Mouse (Mus musculus): ENCODE measurements around the gene Ndrg4. TPM values are rescaled to one million over a fixed set of nuclear protein-coding genes. Genes with fewer than 3 reads are reported as not detected.
A peak's percentile ranks its signal among the peaks of the same experiment; 100 is the strongest.

Ndrg4 gene
- polyA plus RNA-seq, 1 experiment from 2014 or later = 557 TPM

DNA sequence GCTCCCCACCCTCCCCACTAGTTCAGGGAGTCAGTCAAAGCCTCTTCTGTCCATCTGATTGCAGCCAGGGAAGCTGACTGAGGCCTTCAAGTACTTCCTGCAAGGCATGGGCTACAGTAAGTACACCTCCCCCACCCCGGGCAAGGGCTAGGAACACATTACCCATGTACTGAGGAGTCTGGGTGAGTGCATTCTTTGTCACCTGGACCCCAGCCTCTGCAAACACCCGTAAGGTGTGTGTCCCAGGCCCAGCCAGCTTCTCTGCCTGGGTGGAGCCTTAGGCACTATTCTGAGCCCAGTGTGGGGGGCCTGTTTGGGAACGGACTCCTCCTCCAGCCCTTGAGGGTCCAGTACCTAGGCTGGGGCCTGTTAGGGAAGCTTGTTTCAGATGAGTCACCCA is 34.2 kb downstream of the Ndrg4 start:
- no peaks in the 10 kb centered on the region for H3K27me3 ChIP-seq (replicated peaks)
- H3K9ac ChIP-seq (replicated peaks) = no peak overlapping the region
- 72% methylated on average over 3 of the region's 3 CpGs for WGBS
- no peak overlapping the region for H3K4me2 ChIP-seq
- H3K36me3 ChIP-seq = peaks cover 63% of the 10 kb centered on the region
- H3K9me3 ChIP-seq (replicated peaks) = no peaks in the 10 kb centered on the region
- no peak overlapping the region for H3K27ac ChIP-seq (replicated peaks)
- no peak overlapping the region for H3K4me3 ChIP-seq (replicated peaks)
- ATAC-seq (ENCODE audit: low FRiP score) = no peak
- peaks cover 8% of the 10 kb centered on the region for H3K4me1 ChIP-seq

DNA sequence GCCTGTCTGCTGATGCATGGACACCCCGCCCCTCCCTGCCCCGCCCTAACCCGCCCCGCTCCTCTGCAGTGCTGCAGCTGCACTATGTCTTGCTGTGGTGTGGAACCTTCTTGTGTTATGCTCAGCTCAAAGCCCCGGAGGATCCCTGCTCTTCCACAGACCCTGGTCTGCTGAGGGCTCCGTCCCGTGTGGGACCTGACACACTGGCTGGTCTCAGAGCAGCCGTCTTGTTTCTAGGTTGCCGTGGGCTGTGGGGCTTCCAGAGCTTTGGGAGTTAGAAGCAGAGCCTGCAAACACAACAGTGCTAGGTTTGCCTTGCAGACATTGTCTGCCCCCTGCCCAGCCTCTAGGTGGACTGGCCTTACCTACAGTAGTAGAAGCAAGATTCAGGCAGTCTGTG is 35.6 kb downstream of the Ndrg4 start:
- Histone ChIP-seq H3K27ac (replicated peaks) (no peak overlapping the region), H3K4me2 (no peak overlapping the region), H3K36me3 (peaks cover 53% of the 10 kb centered on the region), H3K9me3 (replicated peaks) (no peaks in the 10 kb centered on the region), H3K4me3 (replicated peaks) (no peak overlapping the region), H3K27me3 (replicated peaks) (no peaks in the 10 kb centered on the region), H3K4me1 (peaks cover 20% of the 10 kb centered on the region), H3K9ac (replicated peaks) (no peak overlapping the region)
- no peak for ATAC-seq (ENCODE audit: low FRiP score)
- 88% methylated on average over 9 of the region's 9 CpGs for WGBS

DNA sequence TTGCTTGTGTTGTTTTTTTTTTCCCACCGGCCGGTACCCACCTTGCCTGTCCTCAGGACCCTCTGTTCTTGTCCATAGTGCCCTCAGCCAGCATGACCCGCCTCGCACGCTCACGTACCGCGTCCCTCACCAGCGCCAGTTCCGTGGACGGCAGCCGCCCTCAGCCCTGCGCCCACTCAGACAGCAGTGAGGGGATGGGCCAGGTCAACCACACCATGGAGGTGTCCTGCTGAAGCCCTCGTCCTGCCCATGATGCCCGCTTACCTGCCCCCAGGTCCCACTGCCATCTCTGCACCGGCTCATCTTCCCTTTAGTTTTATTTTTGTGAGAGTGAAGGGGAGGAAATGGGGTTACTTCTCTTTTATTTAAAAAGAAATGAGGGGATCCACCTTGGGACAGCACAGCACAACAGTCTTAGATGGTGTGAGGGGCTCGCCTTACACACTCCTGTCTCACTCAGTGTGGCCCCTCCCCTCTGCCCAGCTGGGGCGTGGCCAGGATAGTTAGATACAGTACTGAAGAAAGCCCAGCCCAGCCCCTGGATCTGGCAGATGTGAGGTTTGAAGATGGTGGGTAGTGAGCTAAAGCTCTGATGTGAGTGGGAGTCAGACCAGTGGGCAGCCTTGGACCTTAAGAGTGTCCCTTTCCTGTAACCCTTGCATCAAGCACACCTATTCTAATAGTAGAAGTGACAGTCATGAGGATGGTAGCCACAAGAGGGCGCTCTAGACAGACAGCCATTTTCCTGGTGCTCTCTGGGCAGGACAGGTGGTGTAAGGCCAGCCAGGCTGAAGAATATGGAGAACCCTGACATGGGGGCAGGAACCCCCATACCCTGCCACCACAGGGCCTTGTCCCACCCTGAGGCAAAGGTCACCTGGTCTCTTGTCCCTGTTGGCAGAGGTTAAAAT is 36.6 kb downstream of the Ndrg4 start:
- ATAC-seq (ENCODE audit: low FRiP score) = no peak
- no peaks in the 10 kb centered on the region for H3K9me3 ChIP-seq (replicated peaks)
- no peak overlapping the region for H3K9ac ChIP-seq (replicated peaks)
- no peak overlapping the region for H3K27ac ChIP-seq (replicated peaks)
- WGBS = 79% methylated on average over 19 of the region's 19 CpGs
- peaks cover 20% of the 10 kb centered on the region for H3K4me1 ChIP-seq
- H3K4me3 ChIP-seq (replicated peaks) = no peak overlapping the region
- peaks cover 50% of the 10 kb centered on the region for H3K36me3 ChIP-seq
- H3K27me3 ChIP-seq (replicated peaks) = no peaks in the 10 kb centered on the region
- H3K4me2 ChIP-seq = no peak overlapping the region

DNA sequence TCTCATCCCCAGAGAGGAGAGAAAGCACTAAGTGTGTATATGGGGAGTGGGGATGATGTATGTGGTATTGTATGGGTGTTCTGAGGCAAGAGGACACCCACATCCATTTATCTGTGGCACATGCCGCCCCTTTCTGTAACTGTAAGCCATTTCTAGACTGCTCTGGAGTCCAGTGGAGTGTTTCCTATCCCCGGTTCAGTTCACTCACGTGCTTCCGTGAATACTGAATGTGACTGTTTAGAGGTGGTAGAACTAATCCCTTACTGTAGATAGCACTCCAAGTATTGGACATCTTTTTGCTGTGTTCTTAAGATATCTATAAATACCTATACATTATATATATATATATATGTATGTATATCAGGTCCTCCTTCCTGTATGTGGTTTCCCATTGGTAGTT is 37.6 kb downstream of the Ndrg4 start:
- Histone ChIP-seq H3K4me3 (replicated peaks) (no peak overlapping the region), H3K4me2 (no peak overlapping the region), H3K36me3 (peaks cover 49% of the 10 kb centered on the region), H3K9me3 (replicated peaks) (no peaks in the 10 kb centered on the region), H3K9ac (replicated peaks) (no peak overlapping the region), H3K27me3 (replicated peaks) (no peaks in the 10 kb centered on the region), H3K27ac (replicated peaks) (no peak overlapping the region), H3K4me1 (peaks cover 20% of the 10 kb centered on the region)
- no peak for ATAC-seq (ENCODE audit: low FRiP score)
- WGBS = 90% methylated on average over 4 of the region's 4 CpGs

DNA sequence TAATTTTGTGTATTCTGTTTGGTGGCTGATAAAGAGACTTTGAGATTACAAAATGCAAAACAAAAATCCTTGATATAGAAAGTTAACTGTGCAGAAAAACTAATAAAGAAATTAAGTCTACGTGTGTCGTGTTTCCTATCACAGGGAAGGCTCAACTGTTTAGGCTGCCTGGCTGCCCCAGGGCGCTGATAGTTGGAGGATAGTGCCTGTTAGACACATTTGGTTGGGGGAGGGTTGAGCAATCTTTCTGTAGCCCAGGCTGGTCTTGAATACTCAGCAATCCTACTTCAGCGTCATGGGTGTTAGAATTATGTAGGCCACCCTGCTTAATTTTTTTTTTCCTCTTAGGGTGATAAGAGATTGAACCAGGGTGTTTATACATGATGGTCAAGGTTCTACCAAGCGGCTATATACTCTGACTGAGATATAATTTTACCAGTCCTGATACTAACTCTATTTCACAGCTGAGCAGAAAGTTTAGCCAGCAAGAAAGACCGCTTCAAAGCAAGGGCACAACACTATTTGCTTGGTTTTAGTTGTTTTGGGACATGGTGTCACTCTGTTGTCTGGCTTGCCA is 38.1 kb downstream of the Ndrg4 start:
- Histone ChIP-seq H3K27me3 (replicated peaks) (no peaks in the 10 kb centered on the region), H3K27ac (replicated peaks) (0 out of 2 replicates have a peak overlapping the region, but pooled peaks have one; percentile 65), H3K4me3 (replicated peaks) (peak overlapping the region; percentile 57), H3K4me1 (peaks cover 20% of the 10 kb centered on the region), H3K9me3 (replicated peaks) (no peaks in the 10 kb centered on the region), H3K4me2 (peak overlapping the region; percentile 82), H3K36me3 (peaks cover 48% of the 10 kb centered on the region), H3K9ac (replicated peaks) (peak overlapping the region; percentile 57; the same call in 1 of the 2 replicates)
- 91% methylated on average over 6 of the region's 6 CpGs for WGBS
- no peak for ATAC-seq (ENCODE audit: low FRiP score)

DNA sequence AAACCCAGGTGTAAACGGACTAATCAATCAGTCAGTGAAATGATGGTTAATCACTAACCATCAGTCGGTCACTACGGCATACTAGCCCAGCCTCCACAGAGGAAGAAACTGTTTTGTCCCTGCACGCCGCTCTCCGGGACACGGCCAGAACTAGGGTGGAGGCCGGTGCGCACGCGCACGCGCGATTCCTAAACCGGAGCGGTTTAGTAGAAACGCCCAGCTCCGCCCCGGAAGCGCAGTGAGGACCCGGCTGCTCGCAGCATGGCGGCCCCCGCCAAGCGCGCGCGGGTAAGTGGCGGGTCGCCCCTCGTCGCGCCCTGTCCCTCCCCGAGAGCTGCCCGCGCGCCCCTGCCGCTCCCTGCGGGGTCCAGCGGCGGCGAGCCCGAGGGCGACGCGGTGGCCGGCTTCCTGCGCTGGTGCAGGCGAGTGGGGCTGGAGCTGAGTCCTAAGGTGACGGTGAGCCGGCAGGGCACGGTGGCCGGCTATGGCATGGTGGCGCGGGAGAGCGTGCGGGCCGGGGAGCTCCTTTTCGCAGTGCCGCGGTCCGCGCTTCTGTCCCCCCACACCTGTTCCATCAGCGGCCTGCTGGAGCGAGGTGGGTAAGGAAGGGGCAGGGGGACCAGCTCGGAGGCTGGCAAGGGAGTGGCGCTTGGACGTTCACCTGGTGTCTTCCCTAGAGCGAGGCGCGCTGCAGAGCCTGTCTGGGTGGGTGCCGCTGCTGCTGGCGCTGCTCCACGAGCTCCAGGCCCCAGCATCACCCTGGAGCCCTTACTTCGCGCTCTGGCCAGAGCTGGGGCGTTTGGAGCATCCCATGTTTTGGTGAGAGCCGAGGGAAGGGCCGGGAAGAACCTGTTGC is 39.1 kb downstream of the Ndrg4 start, which contains the start of gene Setd6:
Setd6 (plus strand) TSS at position 206 of the 856 bp plus-strand sequence.
- Histone ChIP-seq H3K4me2 (peak within 1 kb of the TSS; percentile 82), H3K27me3 (replicated peaks) (no peaks in the 10 kb centered on the region), H3K36me3 (peaks cover 51% of the 10 kb centered on the region), H3K9me3 (replicated peaks) (no peaks in the 10 kb centered on the region), H3K4me3 (replicated peaks) (peak within 1 kb of the TSS; percentile 57), H3K4me1 (peaks cover 20% of the 10 kb centered on the region), H3K9ac (replicated peaks) (peak within 1 kb of the TSS; percentile 57), H3K27ac (replicated peaks) (peak within 1 kb of the TSS; percentile 65)
- under 1% methylated on average over 79 of the region's 79 CpGs for WGBS
- peak; percentile 92 for ATAC-seq (ENCODE audit: low FRiP score)

DNA sequence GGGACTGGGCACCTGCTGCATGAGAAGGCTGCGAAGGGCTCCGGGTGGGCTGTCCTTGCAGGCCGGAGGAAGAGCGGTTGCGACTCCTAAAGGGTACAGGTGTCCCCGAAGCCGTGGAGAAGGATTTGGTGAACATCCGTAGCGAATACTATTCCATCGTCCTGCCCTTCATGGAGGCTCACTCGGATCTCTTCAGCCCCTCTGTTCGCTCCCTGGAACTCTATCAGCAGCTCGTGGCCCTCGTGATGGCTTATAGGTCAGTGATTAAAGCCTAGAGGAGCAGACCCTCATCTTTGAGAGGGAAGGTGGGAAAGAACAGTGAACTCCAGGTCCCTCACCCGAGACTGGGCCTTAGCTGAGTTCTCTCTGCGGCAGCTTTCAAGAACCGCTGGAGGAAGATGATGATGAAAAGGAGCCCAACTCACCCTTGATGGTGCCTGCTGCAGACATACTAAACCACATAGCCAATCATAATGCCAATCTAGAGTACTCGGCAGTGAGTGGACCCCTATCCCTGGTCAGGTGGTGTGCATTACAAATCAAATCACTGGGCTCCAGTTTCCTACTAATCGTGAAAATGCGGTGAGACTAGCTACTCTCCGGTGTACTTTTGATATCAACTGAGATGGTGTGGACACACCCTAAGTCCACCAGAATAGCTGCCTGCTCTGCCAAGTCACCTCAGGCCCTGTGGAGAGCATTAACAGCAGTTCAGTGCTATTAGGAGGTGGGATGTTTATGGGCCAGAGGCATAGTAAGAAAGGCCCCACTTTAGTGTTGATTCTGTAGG is 40.0 kb downstream of the Ndrg4 start:
- ATAC-seq (ENCODE audit: low FRiP score) = no peak
- Histone ChIP-seq H3K4me2 (peak overlapping the region; percentile 82), H3K27me3 (replicated peaks) (no peaks in the 10 kb centered on the region), H3K9me3 (replicated peaks) (no peaks in the 10 kb centered on the region), H3K9ac (replicated peaks) (peak overlapping the region; percentile 57), H3K4me3 (replicated peaks) (peak overlapping the region; percentile 57), H3K27ac (replicated peaks) (peak overlapping the region; percentile 65; the same call in 1 of the 2 replicates), H3K4me1 (peaks cover 20% of the 10 kb centered on the region), H3K36me3 (peaks cover 51% of the 10 kb centered on the region)
- 20% methylated on average over 21 of the region's 21 CpGs for WGBS

DNA sequence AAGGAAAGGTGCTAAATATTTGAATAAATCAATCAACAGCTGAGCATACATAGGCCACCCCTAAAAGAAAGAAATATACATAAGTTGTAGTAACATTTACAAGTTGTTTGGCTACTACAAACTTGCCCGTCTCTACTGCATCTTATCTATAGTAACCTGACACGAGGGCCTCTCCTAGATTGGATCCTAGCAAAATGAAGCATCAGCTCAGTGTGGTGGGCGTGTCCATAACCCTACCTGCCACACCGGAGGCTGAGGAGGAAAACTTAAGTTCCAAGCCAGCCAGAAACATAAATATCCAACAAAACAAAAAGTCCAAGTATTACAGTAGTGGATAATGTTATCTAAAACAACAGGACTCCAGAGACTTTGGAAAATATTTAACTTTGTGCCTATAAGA is 50.8 kb downstream of the Ndrg4 start:
- Histone ChIP-seq H3K4me1 (no peaks in the 10 kb centered on the region), H3K4me2 (no peak overlapping the region), H3K9ac (replicated peaks) (no peak overlapping the region), H3K27ac (replicated peaks) (no peak overlapping the region), H3K36me3 (peaks cover 79% of the 10 kb centered on the region), H3K27me3 (replicated peaks) (no peaks in the 10 kb centered on the region), H3K4me3 (replicated peaks) (no peak overlapping the region), H3K9me3 (replicated peaks) (no peaks in the 10 kb centered on the region)
- WGBS = 88% methylated on average over 4 of the region's 4 CpGs
- ATAC-seq (ENCODE audit: low FRiP score) = no peak

DNA sequence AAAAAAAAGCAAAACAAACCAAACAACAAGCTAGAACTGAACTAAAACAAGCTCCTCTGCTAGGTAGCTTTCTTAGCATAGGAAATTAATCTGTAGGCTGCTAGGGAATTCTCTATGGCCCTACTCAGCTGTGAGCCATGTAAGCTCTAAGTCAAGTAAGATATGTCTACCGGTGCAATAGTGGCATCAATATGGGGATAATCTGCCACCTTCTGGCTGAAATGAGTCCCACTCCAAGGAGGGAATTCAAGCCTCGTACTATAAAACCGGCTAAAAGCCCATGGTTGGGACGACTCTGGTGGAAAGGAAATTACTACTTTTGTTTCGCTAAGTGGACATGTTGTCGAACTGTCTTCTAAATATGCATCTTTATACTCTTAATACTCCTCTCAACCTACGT is 61.8 kb downstream of the Ndrg4 start:
- Histone ChIP-seq H3K4me1 (no peaks in the 10 kb centered on the region), H3K4me2 (no peak overlapping the region), H3K27ac (replicated peaks) (no peak overlapping the region), H3K36me3 (peaks cover 76% of the 10 kb centered on the region), H3K4me3 (replicated peaks) (no peak overlapping the region), H3K9me3 (replicated peaks) (no peaks in the 10 kb centered on the region), H3K27me3 (replicated peaks) (no peaks in the 10 kb centered on the region), H3K9ac (replicated peaks) (no peak overlapping the region)
- no peak for ATAC-seq (ENCODE audit: low FRiP score)
- WGBS = 73% methylated on average over 7 of the region's 7 CpGs

DNA sequence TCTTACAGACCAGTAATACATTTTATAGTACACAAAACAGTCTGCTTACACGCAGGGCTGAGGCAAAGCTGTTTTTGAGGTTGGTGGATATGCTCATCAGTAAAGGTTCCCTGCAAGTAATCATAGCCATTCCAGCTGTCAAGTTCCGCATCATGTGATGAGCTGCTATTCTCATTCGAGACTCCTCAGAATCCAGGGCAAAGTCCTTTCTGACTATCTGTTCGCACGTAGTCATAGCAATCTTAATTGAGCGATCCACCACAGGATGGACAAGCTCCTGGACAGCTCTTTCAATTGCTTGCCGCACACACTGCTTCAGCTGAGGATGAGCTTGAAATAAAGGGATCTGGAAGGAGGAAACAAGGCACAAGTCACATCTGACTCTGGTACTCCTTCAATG is 65.0 kb downstream of the Ndrg4 start:
- H3K4me2 ChIP-seq = no peak overlapping the region
- ATAC-seq (ENCODE audit: low FRiP score) = no peak
- H3K4me1 ChIP-seq = no peaks in the 10 kb centered on the region
- no peak overlapping the region for H3K4me3 ChIP-seq (replicated peaks)
- 93% methylated on average over 7 of the region's 7 CpGs for WGBS
- H3K9me3 ChIP-seq (replicated peaks) = no peaks in the 10 kb centered on the region
- H3K27ac ChIP-seq (replicated peaks) = no peak overlapping the region
- no peak overlapping the region for H3K9ac ChIP-seq (replicated peaks)
- peaks cover 78% of the 10 kb centered on the region for H3K36me3 ChIP-seq
- H3K27me3 ChIP-seq (replicated peaks) = no peaks in the 10 kb centered on the region

DNA sequence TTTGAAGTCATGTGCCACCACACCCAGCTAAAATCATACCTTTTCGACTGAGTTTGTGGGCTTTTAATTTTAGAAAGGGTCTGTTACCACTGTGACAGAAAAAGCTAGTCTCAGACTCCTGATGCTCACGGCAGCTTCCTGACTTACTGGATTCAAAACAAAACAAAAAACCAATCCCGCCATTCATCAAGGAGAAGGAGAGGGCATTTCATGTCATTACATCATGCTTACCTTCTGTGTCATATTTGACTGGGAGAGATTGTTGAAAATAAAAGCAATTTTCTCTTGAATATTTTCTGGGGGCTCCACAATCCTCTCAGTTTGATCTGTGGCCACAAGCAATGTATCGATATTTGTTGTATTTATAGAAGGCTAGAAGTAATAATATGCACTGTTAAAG is 71.2 kb downstream of the Ndrg4 start:
- Histone ChIP-seq H3K4me2 (no peak overlapping the region), H3K36me3 (peaks cover 75% of the 10 kb centered on the region), H3K9me3 (replicated peaks) (no peaks in the 10 kb centered on the region), H3K9ac (replicated peaks) (no peak overlapping the region), H3K27me3 (replicated peaks) (no peaks in the 10 kb centered on the region), H3K4me3 (replicated peaks) (no peak overlapping the region), H3K27ac (replicated peaks) (no peak overlapping the region), H3K4me1 (no peaks in the 10 kb centered on the region)
- 96% methylated on average over 4 of the region's 4 CpGs for WGBS
- no peak for ATAC-seq (ENCODE audit: low FRiP score)
